Mouse (Mus musculus) brain, adult 2 months (tissue): ENCODE measurements at regions not wholly inside any gene's neighbourhood (a gene's known extent, or its start where the extent isn't known, plus 50 kb on each side); places are given as distances from the start of the nearest gene placed in this dataset.

Experiments
- DNase-seq: peaks from one replicate; pipeline ENCODE4 v3.0.0; 2011; ENCODE audit warnings: low read depth, low spot score

DNA sequence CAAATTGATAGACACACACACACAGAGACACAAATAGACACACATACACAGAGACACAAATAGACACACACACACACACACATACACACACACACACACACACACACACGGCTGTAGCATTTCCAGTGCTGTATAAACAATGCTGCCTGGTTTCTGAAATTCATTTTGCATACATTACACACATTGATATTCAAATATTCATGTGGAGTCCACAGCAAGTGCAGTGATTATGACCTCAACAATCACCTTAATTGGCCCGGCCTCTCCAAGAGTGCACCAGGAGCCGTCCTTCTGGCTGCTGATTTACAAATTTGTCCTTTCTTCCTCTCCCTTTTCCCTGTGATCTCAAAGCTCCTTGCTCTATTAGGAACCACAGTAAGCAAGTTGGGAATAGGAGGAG, 61.2 kb upstream of the Lhx8 start:
- DNase-seq = no peak

DNA sequence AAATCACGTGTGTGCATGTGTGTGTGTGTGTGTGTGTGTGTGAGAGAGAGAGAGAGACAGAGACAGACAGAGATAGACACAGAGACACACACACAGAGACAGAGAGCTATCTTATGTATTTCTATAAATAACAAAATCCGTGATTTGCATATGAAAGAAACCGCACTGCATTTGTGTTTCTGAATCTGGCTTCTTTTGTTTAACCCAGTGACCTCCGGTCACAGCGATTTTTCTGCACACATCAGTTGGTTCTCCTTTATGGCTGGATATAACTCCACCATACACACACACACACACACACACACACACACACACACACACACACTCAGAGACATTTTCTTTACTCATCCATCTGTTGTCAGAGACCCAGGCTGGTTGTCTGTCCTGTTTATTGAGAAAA, 58.2 kb upstream of the Lhx8 start:
- no peak for DNase-seq

DNA sequence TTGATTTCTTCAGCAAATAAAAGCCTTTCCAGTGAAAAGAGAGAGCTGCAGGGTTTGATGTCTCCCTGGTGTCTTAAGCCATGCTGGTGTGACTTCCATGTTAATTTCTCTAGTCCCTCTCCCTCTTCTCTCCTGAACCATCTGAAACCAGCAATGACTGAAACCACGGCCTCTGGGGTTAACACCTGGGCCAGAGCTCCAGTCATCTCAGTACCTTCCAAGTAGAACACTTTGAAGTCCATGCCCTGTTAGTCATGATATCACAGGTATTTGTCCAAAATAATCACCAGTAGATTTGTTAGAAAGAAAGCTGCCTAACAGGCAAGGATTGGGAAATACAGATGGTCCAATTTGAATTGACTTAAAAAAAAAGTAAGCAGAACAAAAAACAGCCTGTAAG, 56.8 kb upstream of the Lhx8 start:
- no peak for DNase-seq

DNA sequence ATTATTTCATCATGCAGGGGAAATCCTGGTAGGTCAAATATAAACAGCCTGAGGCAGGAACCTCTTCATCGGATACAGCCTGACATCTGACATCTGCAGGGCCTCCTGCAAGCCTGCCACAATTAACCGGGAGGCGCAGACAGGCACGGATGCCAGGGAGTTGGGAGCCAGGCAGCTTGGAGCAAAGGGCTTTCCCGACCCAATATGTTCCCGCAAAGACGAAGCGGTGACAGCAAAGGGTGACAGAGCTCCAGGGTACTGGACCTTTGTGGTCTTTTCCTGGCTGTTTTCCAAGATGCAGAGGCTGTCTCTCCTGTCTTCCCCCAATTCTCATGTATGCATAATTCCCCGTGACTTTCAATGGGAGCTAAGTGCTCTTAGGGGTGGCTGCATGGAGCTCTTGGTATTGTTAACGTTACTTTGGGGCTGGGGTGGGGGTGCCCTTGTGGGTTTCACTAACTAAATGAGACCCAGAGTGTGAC, 55.4 kb upstream of the Lhx8 start:
- no peak for DNase-seq

DNA sequence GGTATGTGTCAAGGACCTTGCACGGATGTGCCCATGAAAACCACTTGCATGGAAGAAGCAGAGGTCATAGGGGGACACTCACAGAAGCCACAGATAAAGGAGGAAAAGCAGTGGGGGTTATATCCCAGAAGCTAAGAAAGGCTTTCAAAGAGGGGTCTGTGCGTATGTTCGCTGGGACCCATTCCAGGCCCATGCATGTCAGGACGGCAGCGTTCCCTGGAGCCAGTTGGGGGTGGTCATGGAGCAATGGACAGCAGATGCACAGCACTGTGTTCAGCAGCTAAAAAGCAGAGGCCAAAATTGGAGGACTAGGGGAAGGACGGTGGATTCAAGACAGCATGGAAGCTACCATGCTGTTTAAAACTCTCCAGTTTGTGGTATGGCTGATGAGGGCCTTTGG, 52.4 kb upstream of the Lhx8 start:
- no peak for DNase-seq

DNA sequence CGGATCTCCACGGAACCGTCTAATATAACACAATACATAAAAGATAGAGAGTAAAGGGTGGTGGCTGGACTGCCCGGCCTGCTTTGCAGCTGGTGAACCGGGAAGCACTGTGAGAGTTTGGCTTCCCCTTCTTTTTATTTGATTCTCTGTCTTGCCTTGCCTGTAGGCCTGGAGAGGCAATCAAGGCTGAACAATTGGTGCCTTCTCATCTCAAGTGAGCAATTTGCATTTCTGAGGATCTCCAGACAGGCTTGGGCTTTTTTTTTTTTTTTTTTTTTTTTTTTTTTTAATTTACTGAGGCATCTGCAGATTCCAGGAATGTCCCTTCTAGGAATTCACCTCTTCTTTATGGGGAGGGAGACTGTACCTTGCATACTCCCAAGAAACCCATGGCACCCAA, 51.1 kb upstream of the Lhx8 start:
- no peak for DNase-seq
